Mouse (Mus musculus): ENCODE results near the gene Nfib. TPM values are rescaled to one million over a fixed set of nuclear protein-coding genes. Genes with fewer than 3 reads are reported as not detected.

Nfib gene
- total and polyA plus RNA-seq, 3 experiments: not detected

DNA sequence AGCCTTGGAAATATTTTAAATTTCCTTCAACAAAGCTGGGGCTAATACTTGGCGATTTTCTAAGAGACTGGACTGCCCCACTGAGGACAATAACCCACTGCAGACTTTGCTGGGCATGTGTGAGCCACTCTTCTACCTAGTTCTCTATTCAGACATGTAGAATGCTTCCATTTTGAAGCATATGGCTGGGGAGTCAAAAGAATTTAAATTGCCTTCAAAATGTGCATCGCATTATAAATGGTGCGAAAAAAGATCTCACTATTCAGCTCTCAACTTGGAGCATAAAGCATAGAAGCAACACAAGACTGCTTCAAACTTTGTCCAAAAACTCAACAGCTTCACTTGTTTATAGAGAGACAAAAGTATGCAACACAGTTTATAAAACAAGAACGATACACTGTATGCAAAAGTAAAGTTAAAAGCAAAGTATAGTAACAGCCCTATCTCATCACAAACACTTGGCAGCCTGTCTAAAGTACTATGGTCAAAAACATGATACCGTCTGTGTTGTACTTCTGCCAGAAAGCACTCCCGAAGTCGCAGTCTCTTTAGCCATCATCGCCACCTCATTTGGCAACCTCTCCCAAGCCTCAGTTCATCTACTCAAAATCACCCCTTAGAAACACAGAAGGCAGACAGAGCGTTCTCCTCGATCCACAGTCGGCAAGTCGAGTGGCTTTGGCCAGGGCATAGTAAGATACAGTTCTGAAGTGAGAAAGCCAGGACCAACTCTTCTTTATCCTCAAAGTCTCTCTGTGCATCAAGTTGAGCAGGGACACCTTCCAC lies 267.8 kb downstream of the Nfib start:
- H3K36me3 ChIP-seq (ENCODE audit: control insufficient read depth in 1 of 2, insufficient read depth in 2 of 2, low read length in 2 of 2): no peaks in the 10 kb centered on the region
- DNase-seq (ENCODE audit: low read depth, low spot score): no peak
- H3K79me2 ChIP-seq (ENCODE audit: control insufficient read depth, insufficient read depth, low read length, poor library complexity): no peaks in the 10 kb centered on the region
- no peak overlapping the region for H3K9ac ChIP-seq (ENCODE audit: control insufficient read depth, low read depth, low read length, poor library complexity, severe bottlenecking)
- no peaks in the 10 kb centered on the region for H3K27me3 ChIP-seq (ENCODE audit: control insufficient read depth in 1 of 2, insufficient read depth in 2 of 2, low read length in 2 of 2)
- no peak overlapping the region for H3K4me3 ChIP-seq (ENCODE audit: control insufficient read depth in 1 of 2, insufficient read depth in 1 of 2, low read depth in 2 of 2, low read length in 2 of 2)
- H3K9me3 ChIP-seq (replicated peaks; ENCODE audit: insufficient read depth, low read length): no peaks in the 10 kb centered on the region
- no peak overlapping the region for H3K27ac ChIP-seq (ENCODE audit: control insufficient read depth, low read depth, low read length)
- H3K4me1 ChIP-seq (ENCODE audit: control insufficient read depth in 1 of 2, insufficient read depth in 2 of 2, low read length in 2 of 2): no peaks in the 10 kb centered on the region
- no peak for TF ChIP-seq NRF1 (IDR thresholded peaks at IDR 0.05; ENCODE audit: insufficient read depth, low read depth, low read length, poor library complexity, severe bottlenecking)
- no peak for TF ChIP-seq SMC3 (IDR thresholded peaks at IDR 0.05; ENCODE audit: low read depth, low read length)
- TF ChIP-seq ETS1 (IDR thresholded peaks at IDR 0.05; ENCODE audit: low read depth, low read length): no peak
- TF ChIP-seq EP300 (IDR thresholded peaks at IDR 0.05; ENCODE audit: low read depth in 1 of 2, low read length in 2 of 2): no peak
- TF ChIP-seq MAZ (IDR thresholded peaks at IDR 0.05; ENCODE audit: low read depth, low read length): no peak
- no peak for TF ChIP-seq CTCF (IDR thresholded peaks at IDR 0.05 in 2 of 3, conservative IDR thresholded peaks at IDR 0.05 in 1 of 3; ENCODE audit: control insufficient read depth in 1 of 3, insufficient read depth in 1 of 3, low read depth in 2 of 3, low read length in 3 of 3, poor library complexity in 1 of 3, severe bottlenecking in 1 of 3)
- no peak for TF ChIP-seq USF2 (IDR thresholded peaks at IDR 0.05; ENCODE audit: borderline replicate concordance in 1 of 2, insufficient read depth in 1 of 2, low read depth in 1 of 2, low read length in 2 of 2)
- no peak for TF ChIP-seq E2F4 (IDR thresholded peaks at IDR 0.05; ENCODE audit: borderline replicate concordance, low read depth, low read length)
- no peak for TF ChIP-seq BHLHE40 (IDR thresholded peaks at IDR 0.05; ENCODE audit: borderline replicate concordance, low read depth, low read length)
- no peak for TF ChIP-seq KAT2A (conservative IDR thresholded peaks at IDR 0.05; ENCODE audit: low read depth, low read length)

DNA sequence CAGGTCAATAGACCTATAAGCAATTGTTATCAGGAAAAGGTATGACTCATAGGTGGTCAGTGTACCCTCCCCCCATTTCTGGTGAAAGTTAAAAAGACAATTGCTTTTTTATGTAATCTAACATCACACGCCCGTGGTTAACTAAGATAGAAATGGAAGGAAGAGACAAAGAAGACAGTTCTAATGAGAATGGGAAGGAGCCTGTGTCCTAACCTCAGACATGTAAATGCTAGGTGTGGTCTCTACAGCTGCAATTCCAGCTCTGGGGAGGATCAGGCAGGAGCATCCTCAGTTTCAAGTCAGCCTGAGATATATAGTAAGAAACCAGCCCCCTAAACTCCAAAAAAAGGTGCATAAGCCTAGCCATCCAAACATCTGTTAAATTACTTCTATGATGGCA lies 268.9 kb downstream of the Nfib start:
- TF ChIP-seq MAX (IDR thresholded peaks at IDR 0.05; ENCODE audit: low read length) (no peak), TBP (IDR thresholded peaks at IDR 0.05; ENCODE audit: low read depth, low read length) (no peak), RAD21 (IDR thresholded peaks at IDR 0.05; ENCODE audit: low read depth, low read length) (no peak), MAFK (IDR thresholded peaks at IDR 0.05; ENCODE audit: borderline replicate concordance, low read depth, low read length) (no peak), NELFE (IDR thresholded peaks at IDR 0.05; ENCODE audit: low read depth, low read length) (no peak), MAZ (IDR thresholded peaks at IDR 0.05; ENCODE audit: low read depth, low read length) (no peak), ZMIZ1 (IDR thresholded peaks at IDR 0.05; ENCODE audit: low read depth, low read length) (no peak), JUND (IDR thresholded peaks at IDR 0.05; ENCODE audit: low read depth, low read length) (no peak), TAL1 (IDR thresholded peaks at IDR 0.05; ENCODE audit: low read length) (no peak), GABPA (IDR thresholded peaks at IDR 0.05; ENCODE audit: low read depth, low read length) (no peak), MEF2A (IDR thresholded peaks at IDR 0.05; ENCODE audit: extremely low read depth, insufficient replicate concordance, low read depth, low read length, poor library complexity, severe bottlenecking) (no peak), POLR2AphosphoS2 (IDR thresholded peaks at IDR 0.05; ENCODE audit: low read length) (no peak), KAT2A (conservative IDR thresholded peaks at IDR 0.05; ENCODE audit: low read depth, low read length) (no peak), BHLHE40 (IDR thresholded peaks at IDR 0.05; ENCODE audit: borderline replicate concordance, low read depth, low read length) (no peak), GATA1 (IDR thresholded peaks at IDR 0.05; ENCODE audit: low read depth, low read length) (no peak), MYB (IDR thresholded peaks at IDR 0.05; ENCODE audit: low read depth, low read length) (no peak), POLR2AphosphoS5 (IDR thresholded peaks at IDR 0.05; ENCODE audit: borderline replicate concordance, low read depth, low read length) (no peak), UBTF (IDR thresholded peaks at IDR 0.05; ENCODE audit: borderline replicate concordance, insufficient read depth, low read depth, low read length) (no peak), MYC (IDR thresholded peaks at IDR 0.05; ENCODE audit: low read depth, low read length) (no peak)
- Histone ChIP-seq H3K27me3 (ENCODE audit: control insufficient read depth in 1 of 2, insufficient read depth in 2 of 2, low read length in 2 of 2) (no peaks in the 10 kb centered on the region), H3K9ac (ENCODE audit: control insufficient read depth, low read depth, low read length, poor library complexity, severe bottlenecking) (no peak overlapping the region), H3K4me1 (ENCODE audit: control insufficient read depth in 1 of 2, insufficient read depth in 2 of 2, low read length in 2 of 2) (no peaks in the 10 kb centered on the region), H3K36me3 (ENCODE audit: control insufficient read depth in 1 of 2, insufficient read depth in 2 of 2, low read length in 2 of 2) (no peaks in the 10 kb centered on the region), H3K27ac (ENCODE audit: control insufficient read depth, low read depth, low read length) (no peak overlapping the region), H3K9me3 (replicated peaks; ENCODE audit: insufficient read depth, low read length) (no peaks in the 10 kb centered on the region), H3K4me3 (ENCODE audit: control insufficient read depth in 1 of 2, insufficient read depth in 1 of 2, low read depth in 2 of 2, low read length in 2 of 2) (no peak overlapping the region), H3K79me2 (ENCODE audit: control insufficient read depth, insufficient read depth, low read length, poor library complexity) (no peaks in the 10 kb centered on the region)
- no peak for DNase-seq (ENCODE audit: low read depth, low spot score)
